Mouse (Mus musculus) urinary bladder, postnatal 36 days (tissue): ENCODE results near the gene Gm13030.
"Not testable (repeated sequence)": the region's sequence is repeated elsewhere in the genome, so short reads cannot be mapped to it uniquely, and the experiment has no call there.

Experiments
- DNase-seq, 2 experiments: peaks; one replicate each; pipeline ENCODE4 v3.0.0; 2022; ENCODE audit warnings: low spot score in 2 of 2, mixed read lengths in 1 of 2

The Gm13030 gene

DNA sequence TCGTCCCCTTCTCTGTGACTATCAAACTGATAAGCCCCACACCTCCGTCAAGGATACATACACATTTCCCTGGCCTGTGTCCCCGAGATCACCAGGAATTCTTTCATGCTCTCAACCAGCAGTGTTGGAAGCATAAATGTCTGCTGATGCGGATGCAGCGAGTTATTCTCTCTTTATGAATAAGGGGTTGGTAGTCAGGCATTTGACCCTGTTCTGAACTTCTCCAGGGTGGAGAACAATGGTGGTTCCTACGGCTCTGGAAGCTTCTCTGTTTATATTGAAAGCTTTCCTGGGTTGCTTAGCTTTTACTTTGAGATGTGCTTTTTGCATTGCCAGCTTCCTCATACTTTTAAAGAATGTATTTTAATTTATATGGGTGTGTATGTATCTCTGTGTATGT is at the start of gene Gm13030:
TSS of gene Gm13030 (minus strand) at position 101 of the 400 bp plus-strand sequence.
- DNase-seq, result no peak

DNA sequence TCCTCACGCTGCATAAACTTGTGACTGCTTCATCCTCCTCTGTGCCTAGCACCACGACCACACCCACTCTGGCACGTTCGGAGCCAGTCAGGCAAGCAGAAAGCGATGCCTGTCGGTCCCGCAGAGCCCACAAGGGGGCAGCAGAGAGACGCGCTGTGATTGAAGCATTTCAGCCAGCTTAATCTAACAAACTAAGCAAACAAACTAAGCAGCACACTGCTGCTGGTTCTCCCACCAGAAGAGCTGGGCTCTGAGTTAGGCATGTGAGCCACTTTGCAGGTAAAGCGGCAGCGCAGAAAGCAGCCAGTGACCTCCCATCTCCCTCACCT is 48.3 kb upstream of the Gm13030 start:
- peak; percentile 97 to 98 for DNase-seq

DNA sequence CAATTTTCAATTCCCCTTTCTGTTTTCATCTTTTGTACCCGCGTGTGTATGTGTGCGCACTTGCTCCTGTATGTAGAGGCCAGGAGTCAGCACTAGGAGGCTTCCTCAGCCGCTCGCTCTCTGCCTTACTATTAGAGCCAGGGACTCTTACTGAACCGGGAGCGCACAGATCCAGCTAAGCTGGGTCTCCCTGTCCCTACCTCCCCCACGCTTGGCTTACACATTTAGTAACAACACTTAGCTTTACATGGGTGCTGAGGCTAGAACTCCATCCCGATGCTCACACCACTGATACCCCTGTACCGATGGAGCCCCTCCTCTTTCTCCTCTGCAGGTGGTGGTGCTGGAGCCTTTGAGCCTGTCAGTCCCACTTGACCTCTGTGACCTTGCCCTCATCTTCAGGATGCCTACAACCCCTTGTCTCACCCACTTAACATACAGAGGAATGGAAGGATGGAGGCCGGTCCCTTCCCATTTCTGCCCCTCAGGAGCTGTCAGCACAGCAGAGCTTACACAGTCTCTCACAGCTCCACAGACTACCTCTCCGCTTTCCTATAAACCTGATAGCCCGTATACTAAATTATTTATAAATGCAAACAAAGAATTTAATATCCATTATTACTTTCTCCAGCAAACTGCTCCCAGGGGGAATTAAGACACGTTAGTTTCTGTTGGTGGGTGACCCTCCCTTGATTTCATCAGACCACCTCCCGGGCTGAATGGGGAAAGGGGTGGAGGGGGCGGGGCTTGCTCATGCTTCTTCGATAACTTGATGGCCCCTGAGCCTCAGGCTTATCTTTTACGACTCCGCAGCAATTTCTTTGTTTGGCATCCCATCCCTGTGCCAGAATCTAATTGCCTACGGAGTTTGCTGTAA is 47.7 kb upstream of the Gm13030 start:
- DNase-seq, result no peak

GRCm38 (mm10) chr4:138917282-138917681 is 43.5 kb upstream of the Gm13030 start:
- DNase-seq, result no peak

DNA sequence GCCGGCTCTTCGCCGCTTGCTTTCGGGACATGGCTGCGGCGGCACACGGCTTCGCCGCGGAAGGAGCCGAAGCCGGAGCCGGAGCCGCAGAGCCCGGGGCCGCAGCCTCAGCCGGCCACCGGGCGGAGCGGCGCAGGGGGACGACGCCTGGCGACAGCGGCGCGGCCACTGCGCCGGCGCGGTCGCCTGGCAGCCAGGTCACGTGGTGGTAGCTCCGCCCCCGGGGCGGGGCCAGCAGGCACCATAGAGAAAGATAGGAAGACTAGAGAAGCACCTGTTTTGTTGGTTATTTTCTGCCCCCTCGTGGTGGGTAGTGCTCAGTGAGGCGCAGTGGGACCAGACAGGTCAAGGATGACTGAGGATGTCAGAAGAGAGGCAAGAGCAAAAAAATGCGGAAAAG is 40.0 kb upstream of the Gm13030 start, which contains the start of gene Otud3:
TSS of gene Otud3 (minus strand) at position 149 of the 400 bp plus-strand sequence.
- DNase-seq, result peak; percentile 93 to 96

DNA sequence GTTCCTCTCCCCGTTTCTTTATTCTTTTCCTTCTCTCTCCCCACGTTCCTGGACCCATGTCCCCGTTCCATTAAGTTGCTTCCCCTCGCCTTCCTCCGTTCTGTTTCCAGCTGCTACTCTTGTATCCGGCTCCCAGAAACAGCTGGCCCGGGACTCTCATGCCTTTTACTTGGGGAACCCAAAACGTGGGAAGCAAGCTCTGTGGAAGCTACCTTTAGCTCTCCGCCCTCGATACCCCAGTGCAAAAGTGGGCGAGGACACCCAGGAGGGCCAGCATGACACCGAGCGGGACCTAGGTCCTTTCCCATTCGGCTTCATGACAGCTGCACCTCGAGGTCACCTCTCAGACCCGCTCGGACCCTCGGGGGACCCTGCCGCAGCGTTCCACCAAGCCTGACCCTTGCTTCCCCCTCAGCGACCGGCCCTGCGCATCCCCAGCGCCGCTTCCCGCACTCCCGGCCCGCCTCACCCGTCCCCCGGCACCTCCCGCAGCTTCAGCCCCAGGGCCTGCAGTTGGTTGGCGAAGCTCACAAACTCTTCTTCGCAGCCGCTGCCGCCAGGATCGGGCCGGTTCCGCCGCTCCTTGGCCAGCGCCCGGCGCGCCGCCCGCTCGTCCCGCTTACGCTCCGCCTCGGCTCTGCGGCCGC is 39.5 kb upstream of the Gm13030 start:
- DNase-seq, result peak; percentile 21 to 32

- no peak for DNase-seq
Observed at GRCm38 (mm10) chr4:138905624-138906337, 32.0 kb upstream of the Gm13030 start.

DNA sequence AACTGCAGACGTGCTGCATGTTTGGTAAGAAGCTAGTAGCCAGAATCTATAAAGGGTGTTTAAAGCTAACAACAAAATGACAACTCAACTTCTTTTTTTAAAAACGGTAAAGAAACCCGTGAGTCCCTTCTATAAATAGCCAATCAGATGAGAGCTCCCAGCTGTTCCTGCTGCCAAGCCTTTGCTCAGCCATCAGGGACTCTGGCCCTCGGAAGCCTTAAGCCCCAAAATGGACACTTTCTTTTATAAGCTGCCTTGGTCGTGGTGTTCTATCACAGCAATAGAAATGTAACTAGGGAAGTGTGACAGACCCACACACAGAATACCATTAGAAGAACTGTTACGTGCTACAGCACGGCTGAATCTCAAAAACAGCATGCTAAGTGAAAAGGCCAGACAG is 25.6 kb upstream of the Gm13030 start:
- no peak for DNase-seq

DNA sequence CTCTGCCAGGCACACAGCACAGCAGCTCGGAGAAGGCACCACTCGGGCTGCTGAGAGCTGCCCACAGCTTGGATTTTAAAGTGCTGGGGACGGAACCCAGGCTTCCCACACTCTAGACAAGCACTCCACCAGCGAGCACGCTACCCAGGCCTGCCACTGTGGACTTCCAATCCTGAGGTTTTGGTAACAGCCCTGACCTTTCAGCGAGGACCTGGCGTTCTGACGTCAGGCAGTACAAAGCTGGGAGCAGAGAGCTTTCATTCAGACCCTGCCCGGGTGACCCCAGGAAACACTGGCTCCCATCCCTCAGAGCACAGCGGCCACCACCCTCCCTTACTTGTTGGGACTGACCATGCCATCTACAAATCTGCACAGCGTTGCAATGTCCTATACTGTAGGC is 20.0 kb upstream of the Gm13030 start:
- DNase-seq, result not testable (repeated sequence)

DNA sequence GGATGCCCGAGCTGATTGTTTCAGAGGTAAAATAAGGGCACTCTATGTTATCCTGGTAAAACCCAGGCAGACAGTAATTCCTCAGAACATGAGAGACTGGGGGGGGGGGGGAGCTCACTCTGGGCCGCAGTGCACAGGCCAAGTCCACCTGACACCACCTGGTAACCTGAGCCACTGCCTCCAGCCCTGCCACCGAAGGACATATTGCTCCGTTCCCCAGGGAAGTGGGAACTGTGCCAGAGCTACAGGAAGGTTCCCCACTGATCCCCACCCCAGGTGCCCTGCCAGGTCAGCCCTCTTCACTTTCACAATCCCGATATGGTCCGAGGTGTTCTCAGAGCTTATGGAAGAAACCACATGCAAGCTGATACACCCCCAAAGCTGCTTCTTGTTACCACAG is 18.9 kb upstream of the Gm13030 start:
- no peak for DNase-seq

DNA sequence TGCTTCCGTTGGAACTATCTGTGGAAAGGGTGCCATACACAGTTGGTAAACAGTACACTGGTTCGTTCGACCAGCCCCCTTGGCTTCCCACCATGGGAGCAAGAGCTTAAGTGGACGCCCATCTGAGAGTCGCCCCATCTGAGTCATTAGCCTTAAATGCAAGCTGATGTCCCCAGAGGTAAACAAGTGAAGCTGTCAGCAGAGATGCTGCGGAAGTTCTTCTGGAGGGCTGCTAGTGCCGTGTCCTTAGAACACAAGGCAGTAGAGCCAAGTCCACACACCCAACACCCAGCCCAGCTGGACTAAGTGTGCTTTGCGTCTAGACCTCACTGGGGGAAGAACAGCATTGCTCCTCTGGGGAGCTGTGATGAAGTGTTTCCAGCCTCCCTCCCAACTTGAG is 15.9 kb upstream of the Gm13030 start:
- DNase-seq, result peak in 1 of 2 experiments; percentile 17

GRCm38 (mm10) chr4:138889165-138889564 is 15.4 kb upstream of the Gm13030 start:
- no peak for DNase-seq

GRCm38 (mm10) chr4:138884261-138884660 is 10.5 kb upstream of the Gm13030 start:
- peak; percentile 78 to 86 for DNase-seq

GRCm38 (mm10) chr4:138882179-138882578 is 8.4 kb upstream of the Gm13030 start:
- no peak for DNase-seq

DNA sequence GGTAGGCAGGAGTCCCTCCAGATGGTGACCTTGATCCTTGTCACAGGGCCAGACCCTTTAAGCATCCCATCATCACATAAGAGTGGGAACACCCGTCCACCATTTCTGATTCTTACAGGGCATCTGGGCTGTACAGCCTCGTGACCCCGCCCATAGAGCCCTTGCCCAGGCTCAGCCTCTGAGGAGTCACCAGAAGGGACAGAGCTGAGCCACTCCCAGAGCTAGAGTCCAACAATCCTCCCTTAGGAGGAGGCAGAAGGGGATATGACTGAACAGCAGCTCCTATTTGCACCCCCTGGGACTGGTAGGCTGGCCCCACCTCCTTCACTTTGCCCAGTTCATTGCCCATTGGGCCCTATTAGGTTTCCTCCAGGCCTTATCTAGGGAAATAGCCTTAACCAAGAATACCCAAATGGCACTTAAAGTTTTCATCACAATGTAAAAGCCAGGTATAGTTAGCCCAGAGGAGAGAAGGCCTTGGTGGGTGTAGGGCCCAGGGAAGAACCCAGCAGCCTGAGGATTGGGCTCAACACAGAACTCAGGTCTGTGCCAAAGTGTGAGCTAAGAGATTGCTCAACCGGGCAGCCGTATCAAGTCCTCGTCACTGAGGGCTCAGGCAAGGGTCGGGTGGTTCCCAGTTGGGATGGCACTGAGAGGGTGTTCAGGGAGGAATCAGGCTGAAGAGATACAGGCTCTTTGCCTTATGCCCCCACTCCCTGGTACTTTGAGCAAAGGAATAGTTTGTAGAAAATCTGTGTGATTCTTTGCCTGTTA is 7.2 kb upstream of the Gm13030 start:
- DNase-seq, result peak in 1 of 2 experiments; percentile 53

DNA sequence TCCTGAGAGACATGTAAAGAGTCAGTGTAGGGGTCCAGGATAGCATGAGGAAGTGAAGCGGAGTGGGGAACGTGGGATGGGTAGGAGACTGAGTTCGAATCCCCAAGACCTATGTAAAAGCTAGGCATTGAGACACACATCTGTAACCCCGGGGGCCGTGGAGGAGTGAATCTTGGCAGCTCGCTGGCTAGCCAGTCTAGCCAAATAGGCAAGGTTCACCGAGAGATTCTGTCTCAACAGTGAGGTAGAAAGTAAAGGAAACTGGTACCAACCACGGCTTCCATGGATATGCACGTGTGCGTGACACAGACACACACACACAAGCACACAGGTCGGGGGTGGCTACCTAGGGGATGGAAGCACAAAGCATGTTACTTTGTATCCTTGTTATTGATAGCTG is 6.0 kb upstream of the Gm13030 start:
- DNase-seq, result no peak

- DNase-seq, result peak in 1 of 2 experiments; percentile 47
Observed at GRCm38 (mm10) chr4:138878783-138879182, 5.0 kb upstream of the Gm13030 start.

DNA sequence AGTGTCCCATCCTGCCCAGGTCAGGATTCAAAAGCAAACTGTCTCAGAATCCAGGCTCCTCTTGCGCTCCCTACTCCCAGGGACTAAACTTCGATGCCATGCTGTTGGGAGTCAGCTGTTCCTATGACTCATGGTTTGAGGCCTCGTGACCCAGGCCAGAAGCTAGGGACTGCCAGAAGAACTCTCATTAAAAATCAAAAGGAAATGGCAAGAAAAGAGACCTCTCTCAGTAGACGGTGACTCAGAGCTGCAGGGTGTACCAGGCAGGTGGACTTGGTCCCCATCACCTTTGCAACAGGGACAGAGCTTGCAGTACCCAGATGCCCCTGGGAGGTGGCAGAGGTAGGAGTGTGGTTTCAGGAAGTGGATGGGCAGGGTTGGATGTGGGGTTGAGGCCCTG is 4.0 kb upstream of the Gm13030 start, which contains the start of gene Pla2g2e:
TSS of gene Pla2g2e (plus strand) at position 212 of the 400 bp plus-strand sequence.
- peak in 1 of 2 experiments; percentile 27 for DNase-seq

DNA sequence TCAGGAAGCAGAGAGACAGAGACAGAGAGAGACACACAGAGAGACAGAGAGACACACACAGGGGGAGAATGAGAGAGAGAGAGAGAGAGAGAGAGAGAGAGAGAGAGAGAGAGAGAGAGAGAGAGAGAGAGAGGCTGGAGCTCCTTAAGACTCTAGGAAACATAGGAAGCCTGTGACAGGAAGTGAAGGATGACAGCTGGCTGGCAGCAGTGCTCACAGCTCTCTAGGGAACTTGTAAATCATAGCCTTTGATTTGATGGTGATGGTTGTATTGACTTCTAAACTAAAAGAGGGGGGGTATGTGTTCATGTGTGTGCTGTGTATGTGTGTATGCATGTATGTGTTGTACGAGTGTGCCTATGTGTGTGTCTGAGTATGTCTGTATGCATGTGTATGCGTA is 2.2 kb upstream of the Gm13030 start:
- DNase-seq, result no peak

DNA sequence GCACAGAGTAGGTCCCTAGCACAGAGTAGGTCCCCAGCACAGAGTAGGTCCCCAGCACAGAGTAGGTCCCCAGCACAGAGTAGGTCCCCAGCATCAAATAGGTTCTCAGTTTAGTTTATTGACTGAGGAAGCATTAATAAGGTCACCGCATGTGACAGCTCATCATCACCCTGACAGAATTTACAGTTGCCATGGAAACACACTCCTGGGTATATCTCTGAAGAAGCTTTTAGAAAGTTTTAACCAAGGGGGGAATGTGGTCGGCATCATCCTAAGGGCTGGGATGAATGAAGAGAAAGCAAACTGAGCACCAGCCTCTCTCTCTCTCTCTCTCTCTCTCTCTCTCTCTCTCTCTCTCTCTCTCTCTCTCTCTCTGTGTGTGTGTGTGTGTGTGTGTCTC is 1.5 kb upstream of the Gm13030 start:
- not testable (repeated sequence) for DNase-seq

DNA sequence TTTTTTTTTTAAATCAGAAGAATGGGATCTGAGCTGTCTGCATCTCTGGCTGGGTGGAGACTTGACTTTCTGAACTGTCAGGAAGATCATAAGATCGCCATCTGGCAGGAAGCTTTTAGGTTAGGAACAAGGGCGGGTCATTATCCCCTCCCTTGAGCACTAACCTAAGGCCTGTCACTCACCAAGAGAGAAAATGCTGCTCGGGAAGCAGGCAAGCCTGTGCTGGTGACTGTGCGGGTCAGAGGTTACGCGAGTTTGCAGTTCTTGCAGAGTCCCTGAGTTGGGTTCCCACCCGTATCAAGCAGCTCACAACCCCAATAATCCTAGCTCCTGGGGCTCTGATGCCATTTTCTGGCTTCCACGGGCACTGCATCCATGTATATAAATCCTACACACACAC is 5.1 kb downstream of the Gm13030 start:
- DNase-seq, result no peak

GRCm38 (mm10) chr4:138866413-138866812 is 7.4 kb downstream of the Gm13030 start:
- DNase-seq, result peak; percentile 63 to 75
